Mouse (Mus musculus) spleen, adult 2 months (tissue): Measurements from ENCODE around the gene Syt1.

ENCODE experiments used
- CTCF ChIP-seq: fragments of 200-500 bp; IDR thresholded peaks from 2 replicates; pipeline ENCODE4 v1.5.1; 2011; ENCODE audit warnings: mild to moderate bottlenecking, inconsistent platforms; ENCODE audit not compliant: insufficient read depth, insufficient read length, insufficient replicate concordance; ENCODE audit errors: extremely low read depth
- POLR2A ChIP-seq: fragments of 200-500 bp; IDR thresholded peaks from 2 replicates; pipeline ENCODE4 v1.6.1; 2011; ENCODE audit warnings: low read depth, low read length, inconsistent platforms

GRCm38 (mm10) chr10:108884520-108884919, 126.3 kb downstream of the Syt1 start:
- no peak for TF ChIP-seq POLR2A
- no peak for TF ChIP-seq CTCF
